Mouse (Mus musculus) liver, adult 2 months (tissue): ENCODE measurements around the gene Nav2. TPM values are rescaled to one million over a fixed set of nuclear protein-coding genes. Genes with fewer than 3 reads are reported as not detected.

ENCODE experiments used
- DNase-seq: peaks from one replicate; pipeline ENCODE4 v3.0.0-alpha.2; 2011; ENCODE audit warnings: low read depth, low spot score; ENCODE audit errors: extremely low read depth
- H3K27ac ChIP-seq: fragments of 200-500 bp; replicated peaks from 2 replicates; pipeline ENCODE4 v1.5.1; 2012; ENCODE audit warnings: low read depth, mild to moderate bottlenecking, control low read depth, inconsistent platforms, low read length; ENCODE audit not compliant: insufficient read depth
- H3K27me3 ChIP-seq: fragments of 200-500 bp; 2 replicates; pipeline ENCODE4 v1.6.1; 2012; ENCODE audit warnings: mild to moderate bottlenecking, moderate library complexity, low read length, inconsistent platforms; ENCODE audit not compliant: control insufficient read depth, insufficient read depth
- H3K36me3 ChIP-seq: fragments of 200-500 bp; 2 replicates; pipeline ENCODE4 v1.6.1; 2012; ENCODE audit warnings: low read length, inconsistent platforms; ENCODE audit not compliant: control insufficient read depth, insufficient read depth
- H3K4me1 ChIP-seq: fragments of 200-500 bp; 2 replicates; pipeline ENCODE4 v1.6.1; 2011; ENCODE audit warnings: low read length; ENCODE audit not compliant: control insufficient read depth, insufficient read depth
- H3K4me3 ChIP-seq: fragments of 200-500 bp; 2 replicates; pipeline ENCODE4 v1.5.1; 2011; ENCODE audit warnings: low read depth, mild to moderate bottlenecking, control low read depth, low read length, moderate library complexity; ENCODE audit not compliant: insufficient read depth
- H3K79me2 ChIP-seq: fragments of 200-500 bp; 2 replicates; pipeline ENCODE4 v1.6.1; 2012; ENCODE audit warnings: inconsistent platforms, mild to moderate bottlenecking, low read length, moderate library complexity; ENCODE audit not compliant: control insufficient read depth, insufficient read depth
- H3K9ac ChIP-seq: fragments of 200-500 bp; 2 replicates; pipeline ENCODE4 v1.6.1; 2012; ENCODE audit warnings: low read depth, mild to moderate bottlenecking, control low read depth, inconsistent platforms, low read length
- CTCF ChIP-seq: fragments of 200-500 bp; IDR thresholded peaks from 2 replicates; pipeline ENCODE4 v1.5.1; 2011; ENCODE audit warnings: low read depth, low read length, control low read depth
- POLR2A ChIP-seq: fragments of 200-500 bp; IDR thresholded peaks from 2 replicates; pipeline ENCODE4 v1.6.1; 2011; ENCODE audit warnings: low read length, control low read depth; ENCODE audit not compliant: insufficient read depth; ENCODE audit errors: extremely low read depth
- WGBS: fragments of 180-500 bp; shearing (Covaris S2); methylation state at CpG from one replicate; pipeline ENCODE4 v1.1.7; 2018; 5-methylcytosine and 5-hydroxymethylcytosine counted together
- polyA plus RNA-seq: library from polyadenylated mRNA; depleted of rRNA; stranded (reverse); fragments of >200 nt; gene quantifications from 2 replicates; pipeline ENCODE4 v1.2.3, GENCODE M21; 2012
- total RNA-seq: library from RNA; depleted of rRNA; stranded (reverse); fragments of >200 nt; gene quantifications from 2 replicates; pipeline ENCODE4 v1.2.3, GENCODE M21; 2014

Nav2 gene
- total and polyA plus RNA-seq, 2 experiments, result 11.1 to 17.6 TPM

DNA sequence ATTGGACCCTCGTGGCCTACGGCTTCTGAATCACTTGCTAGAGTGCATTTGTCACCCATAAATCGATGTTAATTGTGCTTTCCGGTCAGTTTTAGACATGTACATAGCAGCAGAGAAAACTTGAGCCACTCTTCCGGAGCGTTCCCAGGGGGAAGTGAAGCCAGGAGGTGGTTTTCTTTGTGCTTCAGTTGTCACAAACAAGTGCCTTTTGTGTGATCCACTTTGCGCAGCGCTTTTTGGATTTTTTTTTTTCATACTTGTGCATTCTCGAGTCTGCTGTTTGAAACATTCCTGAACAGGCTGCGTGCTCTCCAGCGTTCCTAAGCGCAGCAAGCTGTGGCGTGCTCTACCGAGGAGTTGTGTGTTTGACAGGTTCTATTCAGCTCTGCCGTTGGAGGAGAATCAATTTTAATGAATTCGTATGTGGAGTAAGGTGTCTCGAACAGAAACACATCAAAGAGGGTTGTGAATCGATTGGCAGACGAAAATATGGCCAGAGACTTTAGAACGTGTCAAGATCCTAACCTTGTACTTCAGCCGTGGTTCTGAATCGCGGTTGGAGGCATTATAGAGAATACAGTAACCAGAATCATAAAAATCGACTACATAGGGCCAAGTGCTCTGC, 10.9 kb upstream of the Nav2 start:
- Histone ChIP-seq H3K27me3 (no peaks in the 10 kb centered on the region), H3K9ac (no peak overlapping the region), H3K4me3 (no peak overlapping the region), H3K4me1 (no peaks in the 10 kb centered on the region; the same call in 1 of the 2 replicates), H3K27ac (no peak overlapping the region), H3K79me2 (no peaks in the 10 kb centered on the region), H3K36me3 (no peaks in the 10 kb centered on the region)
- no peak for TF ChIP-seq CTCF
- TF ChIP-seq POLR2A, result no peak
- WGBS, result 78% methylated on average over 24 of the region's 24 CpGs
- no peak for DNase-seq

DNA sequence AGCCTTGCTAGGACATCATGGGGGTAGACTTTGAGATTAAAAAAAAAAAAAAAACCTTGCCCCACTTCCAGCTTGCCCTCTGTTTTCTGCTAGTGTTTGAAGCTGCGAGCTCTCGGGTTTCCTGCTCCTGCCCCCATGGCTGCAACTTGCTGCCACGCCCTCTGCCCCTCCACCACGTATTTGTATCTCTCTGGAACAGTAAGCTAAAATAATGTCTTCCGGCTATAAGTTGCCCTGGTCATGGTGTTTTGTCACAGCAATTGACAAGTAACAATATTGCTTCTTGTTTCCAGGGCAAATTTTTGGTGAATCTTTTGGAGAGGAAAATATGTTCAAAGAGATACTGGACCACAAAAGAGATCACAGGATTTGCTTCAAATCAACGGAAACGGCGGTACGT, 10.1 kb upstream of the Nav2 start:
- WGBS, result 66% methylated on average over 9 of the region's 9 CpGs
- no peak for DNase-seq
- Histone ChIP-seq H3K4me3 (no peak overlapping the region), H3K4me1 (no peaks in the 10 kb centered on the region; the same call in 1 of the 2 replicates), H3K36me3 (no peaks in the 10 kb centered on the region), H3K9ac (no peak overlapping the region), H3K27me3 (no peaks in the 10 kb centered on the region), H3K27ac (no peak overlapping the region), H3K79me2 (no peaks in the 10 kb centered on the region)
- TF ChIP-seq CTCF, result no peak
- no peak for TF ChIP-seq POLR2A

DNA sequence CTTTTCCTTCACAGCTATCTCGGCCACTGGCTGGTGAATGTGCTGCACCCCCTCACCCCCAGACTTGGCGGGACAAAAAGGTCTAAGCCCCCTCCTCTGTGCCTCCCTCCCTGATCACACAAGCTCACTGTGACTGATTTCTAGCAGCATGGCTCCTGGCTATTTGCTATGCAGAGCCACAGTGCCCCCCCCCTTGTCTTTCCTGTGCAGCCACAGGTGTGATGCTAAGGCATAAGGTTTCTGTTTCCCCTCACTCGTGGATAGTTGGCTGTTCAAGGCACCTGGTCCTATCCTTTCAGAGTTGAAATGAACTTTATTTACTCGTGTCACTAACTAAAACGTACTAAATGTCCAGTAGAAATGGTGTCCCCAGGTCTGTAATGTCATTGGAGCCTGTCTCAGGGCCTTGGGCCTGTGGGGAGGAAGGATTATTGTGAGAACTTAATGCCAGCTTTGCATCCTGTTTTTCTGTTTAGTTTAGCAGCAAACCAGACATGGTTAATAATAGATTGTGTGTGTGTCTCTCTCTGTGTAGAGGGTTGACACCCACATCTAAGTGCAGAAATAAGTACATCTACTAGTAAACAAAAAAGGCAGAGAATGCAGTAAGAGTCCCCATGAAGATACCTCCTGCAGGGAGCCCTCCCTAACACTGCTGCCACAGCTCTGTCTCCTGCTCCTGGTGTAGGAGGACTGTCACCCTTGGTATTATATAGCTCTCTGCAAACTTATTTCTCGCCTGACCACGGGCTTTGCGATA, 7.9 kb upstream of the Nav2 start:
- WGBS, result 75% methylated on average over 8 of the region's 8 CpGs
- Histone ChIP-seq H3K4me1 (no peaks in the 10 kb centered on the region; the same call in 1 of the 2 replicates), H3K4me3 (no peak overlapping the region), H3K27me3 (no peaks in the 10 kb centered on the region), H3K36me3 (no peaks in the 10 kb centered on the region), H3K27ac (no peak overlapping the region), H3K9ac (no peak overlapping the region), H3K79me2 (no peaks in the 10 kb centered on the region)
- TF ChIP-seq POLR2A, result no peak
- no peak for TF ChIP-seq CTCF
- no peak for DNase-seq

DNA sequence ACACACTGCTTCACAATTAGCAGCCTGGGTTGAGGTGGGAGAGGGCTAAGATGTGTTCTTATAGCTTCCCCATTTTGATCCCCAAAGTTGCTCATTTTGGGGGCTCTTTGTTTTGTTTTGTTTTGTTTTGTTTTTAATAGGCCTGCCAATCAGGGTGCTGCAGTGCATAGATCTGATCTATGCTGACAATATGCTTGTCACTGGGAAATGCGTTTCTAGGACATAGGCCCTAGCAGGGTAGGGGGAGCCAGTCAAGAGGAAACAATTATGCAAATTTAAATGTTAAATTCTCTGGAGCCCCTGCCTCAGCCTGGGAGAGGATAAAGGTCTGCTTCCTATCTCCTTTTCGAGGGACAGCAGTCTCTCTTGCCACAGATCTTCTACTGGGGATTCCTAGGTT, 6.1 kb upstream of the Nav2 start:
- Histone ChIP-seq H3K4me3 (no peak overlapping the region), H3K36me3 (no peaks in the 10 kb centered on the region), H3K4me1 (no peaks in the 10 kb centered on the region; the same call in 1 of the 2 replicates), H3K27ac (no peak overlapping the region), H3K27me3 (no peaks in the 10 kb centered on the region), H3K9ac (no peak overlapping the region), H3K79me2 (no peaks in the 10 kb centered on the region)
- WGBS, result 79% methylated on average over 2 of the region's 2 CpGs
- no peak for DNase-seq
- TF ChIP-seq POLR2A (no peak), CTCF (no peak)

DNA sequence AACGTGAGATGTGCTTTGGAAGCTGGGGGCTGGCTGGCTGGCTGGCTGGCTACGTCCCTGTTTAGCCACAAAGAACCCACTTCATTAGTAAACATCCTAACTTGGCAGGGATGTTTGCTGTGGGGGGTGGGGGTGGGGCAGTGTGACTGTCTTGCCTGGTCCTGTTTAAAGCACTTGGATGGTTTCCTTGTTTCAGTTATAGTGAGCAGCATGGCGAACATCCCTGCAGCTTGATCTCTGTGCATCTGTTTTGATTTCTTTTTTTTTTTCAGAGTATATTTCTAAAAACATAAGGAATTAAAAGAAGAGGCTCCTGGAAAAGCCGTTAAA, 791 bp downstream of the Nav2 start:
- Histone ChIP-seq H3K27ac (no peak overlapping the region), H3K4me1 (no peaks in the 10 kb centered on the region), H3K36me3 (no peaks in the 10 kb centered on the region), H3K79me2 (no peaks in the 10 kb centered on the region), H3K27me3 (no peaks in the 10 kb centered on the region), H3K4me3 (no peak overlapping the region), H3K9ac (no peak overlapping the region)
- no peak for DNase-seq
- TF ChIP-seq POLR2A (no peak), CTCF (no peak)
- WGBS, result 55% methylated on average over 4 of the region's 4 CpGs

DNA sequence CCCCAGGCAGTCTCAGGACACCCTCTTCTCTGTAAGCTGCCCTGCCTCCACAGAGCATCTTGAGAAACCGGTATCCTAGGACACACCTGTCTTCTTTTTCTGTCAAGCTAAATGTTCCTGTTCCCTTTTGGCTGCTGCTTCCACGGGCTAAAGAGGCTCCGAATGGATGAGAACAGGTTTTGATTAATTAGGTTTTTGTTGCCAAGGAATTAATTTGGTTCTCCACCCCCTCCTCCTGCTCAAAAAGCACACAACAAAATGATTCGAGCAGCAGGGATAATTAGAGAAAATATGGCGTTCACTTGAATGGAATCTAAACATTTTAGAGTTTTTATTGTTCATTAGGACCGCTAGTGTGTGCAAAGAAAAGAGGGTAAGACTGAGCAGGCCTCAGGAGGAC, 1.8 kb downstream of the Nav2 start:
- no peaks in the 10 kb centered on the region for H3K36me3 ChIP-seq
- WGBS, result 90% methylated on average over 6 of the region's 6 CpGs
- no peak for TF ChIP-seq POLR2A
- TF ChIP-seq CTCF, result no peak
- DNase-seq, result no peak
- H3K4me3 ChIP-seq, result no peak overlapping the region
- no peaks in the 10 kb centered on the region for H3K4me1 ChIP-seq
- no peaks in the 10 kb centered on the region for H3K27me3 ChIP-seq
- no peaks in the 10 kb centered on the region for H3K79me2 ChIP-seq
- H3K9ac ChIP-seq, result no peak overlapping the region
- no peak overlapping the region for H3K27ac ChIP-seq
